Mouse (Mus musculus): ENCODE data around the gene Ndufa9.
A peak's percentile ranks its signal among the peaks of the same experiment; 100 is the strongest.

The Ndufa9 gene

GRCm38 (mm10) chr6:126848712-126849704, at the start of gene Ndufa9:
Gene Ndufa9, minus strand, starts transcription at chr6:126849136.
- peak; percentile 95 for DNase-seq (ENCODE audit: low spot score)

- DNase-seq (ENCODE audit: low spot score), result no peak
These were observed 28.2 kb upstream of the Ndufa9 start for GRCm38 (mm10) chr6:126877118-126877517.

- DNase-seq (ENCODE audit: low spot score), result no peak
These were observed 3.9 kb upstream of the Ndufa9 start, which contains the start of gene Akap3 for GRCm38 (mm10) chr6:126852881-126853280. Gene Akap3, plus strand, starts transcription at chr6:126853098.

GRCm38 (mm10) chr6:126836628-126837027, 12.3 kb downstream of the Ndufa9 start:
- DNase-seq (ENCODE audit: low spot score), result no peak

GRCm38 (mm10) chr6:126823087-126823486, 25.8 kb downstream of the Ndufa9 start:
- DNase-seq (ENCODE audit: low spot score), result no peak

GRCm38 (mm10) chr6:126816338-126816737, 32.6 kb downstream of the Ndufa9 start:
- no peak for DNase-seq (ENCODE audit: low spot score)

GRCm38 (mm10) chr6:126815206-126815750, 33.7 kb downstream of the Ndufa9 start:
- no peak for DNase-seq (ENCODE audit: low spot score)

- no peak for DNase-seq (ENCODE audit: low spot score)
These were observed 37.5 kb downstream of the Ndufa9 start for GRCm38 (mm10) chr6:126811481-126811880.

GRCm38 (mm10) chr6:126808561-126808960, 40.4 kb downstream of the Ndufa9 start:
- no peak for DNase-seq (ENCODE audit: low spot score)

- DNase-seq (ENCODE audit: low spot score), result peak; percentile 24
These were observed 40.8 kb downstream of the Ndufa9 start for GRCm38 (mm10) chr6:126808134-126808533.

- DNase-seq (ENCODE audit: low spot score), result no peak
These were observed 42.2 kb downstream of the Ndufa9 start for GRCm38 (mm10) chr6:126806783-126807182.

- DNase-seq (ENCODE audit: low spot score), result no peak
These were observed 46.0 kb downstream of the Ndufa9 start for GRCm38 (mm10) chr6:126802946-126803345.

GRCm38 (mm10) chr6:126794751-126795150, 54.2 kb downstream of the Ndufa9 start:
- no peak for DNase-seq (ENCODE audit: low spot score)

GRCm38 (mm10) chr6:126793689-126794088, 55.2 kb downstream of the Ndufa9 start:
- DNase-seq (ENCODE audit: low spot score), result no peak

- DNase-seq (ENCODE audit: low spot score), result peak; percentile 30
These were observed 57.0 kb downstream of the Ndufa9 start for GRCm38 (mm10) chr6:126791964-126792363.

- no peak for DNase-seq (ENCODE audit: low spot score)
These were observed 57.4 kb downstream of the Ndufa9 start for GRCm38 (mm10) chr6:126791488-126791887.

GRCm38 (mm10) chr6:126788863-126789262, 60.1 kb downstream of the Ndufa9 start:
- no peak for DNase-seq (ENCODE audit: low spot score)

GRCm38 (mm10) chr6:126784206-126784605, 64.7 kb downstream of the Ndufa9 start:
- DNase-seq (ENCODE audit: low spot score), result no peak

GRCm38 (mm10) chr6:126783651-126784066, 65.3 kb downstream of the Ndufa9 start:
- DNase-seq (ENCODE audit: low spot score), result no peak

GRCm38 (mm10) chr6:126783056-126783455, 65.9 kb downstream of the Ndufa9 start:
- DNase-seq (ENCODE audit: low spot score), result no peak

GRCm38 (mm10) chr6:126777889-126778288, 71.0 kb downstream of the Ndufa9 start:
- DNase-seq (ENCODE audit: low spot score), result no peak

- DNase-seq (ENCODE audit: low spot score), result no peak
These were observed 75.1 kb downstream of the Ndufa9 start for GRCm38 (mm10) chr6:126773873-126774272.

GRCm38 (mm10) chr6:126772326-126772725, 76.6 kb downstream of the Ndufa9 start:
- DNase-seq (ENCODE audit: low spot score), result peak; percentile 4
